Mouse (Mus musculus) liver, embryonic 14.5 days (tissue): ENCODE data around the gene Slc25a13. TPM values are rescaled to one million over a fixed set of nuclear protein-coding genes. Genes with fewer than 3 reads are reported as not detected.

Source experiments
- ATAC-seq: fragments of 200-750 bp; cut with Nextera tagmentation; 2 replicates; pipeline ENCODE4 v1.8.0; 2017; ENCODE audit warnings: moderate number of reproducible peaks, mild to moderate bottlenecking, moderate library complexity; ENCODE audit not compliant: insufficient read depth
- DNase-seq, 3 experiments: peaks; one replicate each; pipeline ENCODE4 v3.0.0-alpha.2; 2012 to 2013; ENCODE audit warnings: low read depth in 3 of 3, low spot score in 3 of 3
- H3K27ac ChIP-seq: fragments of 300-500 bp; sonication (generic); 2 replicates; pipeline ENCODE4 v1.5.1; 2014; ENCODE audit warnings: moderate library complexity, mild to moderate bottlenecking, control low read depth, inconsistent platforms
- H3K27me3 ChIP-seq: fragments of 300-500 bp; sonication (generic); 2 replicates; pipeline ENCODE4 v1.6.1; 2014; ENCODE audit warnings: mild to moderate bottlenecking, low read length, moderate library complexity; ENCODE audit not compliant: control insufficient read depth, insufficient read depth
- H3K36me3 ChIP-seq: fragments of 300-500 bp; sonication (generic); replicated peaks from 2 replicates; pipeline ENCODE4 v1.6.1; 2014; ENCODE audit warnings: low read depth; ENCODE audit not compliant: control insufficient read depth, insufficient read depth
- H3K4me1 ChIP-seq, 2 experiments: fragments of 200-500 bp in 1 of 2; fragments of 300-500 bp in 1 of 2; sonication (generic) in 1 of 2; replicated peaks; 2 replicates each; pipeline ENCODE4 v1.6.1; 2012 to 2014; ENCODE audit warnings: antibody characterized with exemption in 1 of 2, inconsistent platforms in 1 of 2, low read length in 1 of 2; ENCODE audit not compliant: control insufficient read depth in 2 of 2, insufficient read depth in 2 of 2
- H3K4me2 ChIP-seq: fragments of 300-500 bp; sonication (generic); 2 replicates; pipeline ENCODE4 v1.6.1; 2014; ENCODE audit warnings: low read depth, mild to moderate bottlenecking, control low read depth, moderate library complexity
- H3K4me3 ChIP-seq, 2 experiments: fragments of 200-500 bp in 1 of 2; fragments of 300-500 bp in 1 of 2; sonication (generic) in 1 of 2; 2 replicates each; pipeline ENCODE4 v1.5.1; 2012 to 2014; ENCODE audit warnings: low read depth in 2 of 2, low read length in 2 of 2, mild to moderate bottlenecking in 2 of 2, control low read depth in 1 of 2, inconsistent platforms in 1 of 2, moderate library complexity in 1 of 2; ENCODE audit not compliant: insufficient read depth in 1 of 2
- H3K9ac ChIP-seq: fragments of 300-500 bp; sonication (generic); replicated peaks from 2 replicates; pipeline ENCODE4 v1.6.1; 2014; ENCODE audit warnings: mild to moderate bottlenecking, control low read depth, moderate library complexity
- H3K9me3 ChIP-seq: fragments of 300-500 bp; sonication (generic); 2 replicates; pipeline ENCODE4 v1.6.1; 2016; ENCODE audit warnings: low read length, mixed read lengths; ENCODE audit not compliant: control insufficient read depth
- CTCF ChIP-seq: IDR thresholded peaks from 2 replicates; pipeline ENCODE4 v1.5.1; 2016; ENCODE audit warnings: antibody characterized with exemption, low read depth, control low read depth
- EP300 ChIP-seq: IDR thresholded peaks from 2 replicates; pipeline ENCODE4 v1.6.1; 2016; ENCODE audit warnings: antibody characterized with exemption, low read depth
- whole genome bisulfite sequencing: fragments of 180-500 bp; shearing (Covaris S2); extraction: QIAGEN DNeasy Blood & Tissue Kit; methylation state at CpG from one replicate; pipeline ENCODE4 v1.1.7; 2014; ENCODE audit not compliant: insufficient replicate concordance; 5-methylcytosine and 5-hydroxymethylcytosine counted together
- polyA plus RNA-seq, 2 experiments: library from polyadenylated mRNA; depleted of rRNA in 1 of 2; stranded (reverse) in 1 of 2; unstranded in 1 of 2; fragments of >200 nt; fragmentation: Nextera tagmentation in 1 of 2; extraction: Ambion mirVana in 1 of 2; gene quantifications; 2 replicates each; pipeline versions ENCODE4 v1.2.1 to v1.2.3; 2012 to 2014

Gene Slc25a13
- polyA plus RNA-seq, 2 experiments = 11.6 to 26.0 TPM

- Histone ChIP-seq H3K4me1 (peaks cover 20 to 37% of the 10 kb centered on the region in 2 experiments), H3K27ac (no peak overlapping the region)
- no peak for ATAC-seq
These were observed 5.0 kb downstream of the Slc25a13 start for GRCm38 (mm10) chr6:6211958-6212357.

GRCm38 (mm10) chr6:6210637-6211036 is 6.3 kb downstream of the Slc25a13 start:
- no peaks in the 10 kb centered on the region for H3K27me3 ChIP-seq
- TF ChIP-seq CTCF (no peak), EP300 (no peak)
- H3K9me3 ChIP-seq = no peaks in the 10 kb centered on the region
- WGBS = 81% methylated on average over 7 of the region's 7 CpGs
- H3K36me3 ChIP-seq = no peaks in the 10 kb centered on the region
- H3K27ac ChIP-seq = no peak overlapping the region
- no peak overlapping the region for H3K4me3 ChIP-seq
- H3K4me1 ChIP-seq = peaks cover 22 to 39% of the 10 kb centered on the region in 2 experiments
- ATAC-seq = no peak
- H3K9ac ChIP-seq = no peak overlapping the region
- no peak overlapping the region for H3K4me2 ChIP-seq
- DNase-seq = no peak

More at GRCm38 (mm10) chr6:6211958-6212357, 5.0 kb downstream of the Slc25a13 start:
- no peaks in the 10 kb centered on the region for H3K27me3 ChIP-seq
- no peak overlapping the region for H3K9ac ChIP-seq
- no peak for DNase-seq
- no peak overlapping the region for H3K4me3 ChIP-seq
- no peak for TF ChIP-seq CTCF
- TF ChIP-seq EP300 = no peak
- H3K9me3 ChIP-seq = no peaks in the 10 kb centered on the region
- no peaks in the 10 kb centered on the region for H3K36me3 ChIP-seq
- 67% methylated on average over 3 of the region's 3 CpGs for WGBS
- H3K4me2 ChIP-seq = no peak overlapping the region

GRCm38 (mm10) chr6:6208351-6209059 is 8.5 kb downstream of the Slc25a13 start:
- Histone ChIP-seq H3K27me3 (no peaks in the 10 kb centered on the region), H3K36me3 (no peaks in the 10 kb centered on the region), H3K27ac (peak overlapping the region; percentile 50), H3K4me2 (peak overlapping the region; percentile 47), H3K4me3 (peak overlapping the region in 1 of 2 experiments; percentile 5; a peak in 1 of 4 replicates), H3K9me3 (no peaks in the 10 kb centered on the region), H3K4me1 (peaks cover 22 to 47% of the 10 kb centered on the region in 2 experiments), H3K9ac (no peak overlapping the region; the same call in 1 of the 2 replicates)
- WGBS = 8% methylated on average over 4 of the region's 4 CpGs
- DNase-seq = no peak
- peak; percentile 54; the same call in 1 of the 2 replicates for ATAC-seq
- TF ChIP-seq CTCF (no peak), EP300 (no peak)

GRCm38 (mm10) chr6:6207836-6208235 is 9.1 kb downstream of the Slc25a13 start:
- H3K9me3 ChIP-seq = no peaks in the 10 kb centered on the region
- no peak for DNase-seq
- no peaks in the 10 kb centered on the region for H3K27me3 ChIP-seq
- 0 out of 4 replicates have a peak overlapping the region, but pooled peaks of 1 of the 2 experiments have one; percentile 5 for H3K4me3 ChIP-seq
- no peaks in the 10 kb centered on the region for H3K36me3 ChIP-seq
- H3K4me2 ChIP-seq = peak overlapping the region; percentile 47
- no peak overlapping the region for H3K9ac ChIP-seq
- peak overlapping the region; percentile 50 for H3K27ac ChIP-seq
- peaks cover 22 to 46% of the 10 kb centered on the region in 2 experiments for H3K4me1 ChIP-seq
- TF ChIP-seq CTCF = no peak
- no peak for TF ChIP-seq EP300
- peak; percentile 29 for ATAC-seq
- WGBS = 66% methylated on average over 3 of the region's 3 CpGs

GRCm38 (mm10) chr6:6207395-6207794 is 9.6 kb downstream of the Slc25a13 start:
- Histone ChIP-seq H3K36me3 (no peaks in the 10 kb centered on the region), H3K4me2 (peak overlapping the region; percentile 47; the same call in 1 of the 2 replicates), H3K27me3 (no peaks in the 10 kb centered on the region), H3K27ac (0 out of 2 replicates have a peak overlapping the region, but pooled peaks have one; percentile 14), H3K4me1 (peaks cover 22 to 46% of the 10 kb centered on the region in 2 experiments), H3K9me3 (no peaks in the 10 kb centered on the region), H3K9ac (no peak overlapping the region), H3K4me3 (no peak overlapping the region)
- ATAC-seq = peak; percentile 87
- TF ChIP-seq EP300 (no peak), CTCF (no peak)
- DNase-seq = peak; percentile 40 to 54 (median 46)
- WGBS = 9% methylated on average over 1 of the region's 1 CpGs
